Mouse (Mus musculus) limb, embryonic 14.5 days (tissue): ENCODE data around the gene Srm. TPM values are rescaled to one million over a fixed set of nuclear protein-coding genes. Genes with fewer than 3 reads are reported as not detected.

Source experiments
- ATAC-seq: fragments of 200-750 bp; cut with Nextera tagmentation; 2 replicates; pipeline ENCODE4 v1.8.0; 2017; ENCODE audit warnings: low read depth, moderate number of reproducible peaks, moderate TSS enrichment; ENCODE audit not compliant: low FRiP score
- DNase-seq: peaks from one replicate; pipeline ENCODE4 v3.0.0-alpha.2; 2015; ENCODE audit warnings: low spot score
- H3K27ac ChIP-seq: fragments of 300-500 bp; sonication (generic); replicated peaks from 2 replicates; pipeline ENCODE4 v1.5.1; 2014; ENCODE audit warnings: low read depth, mild to moderate bottlenecking, low read length, moderate library complexity, mixed read lengths
- H3K27me3 ChIP-seq: fragments of 300-500 bp; sonication (generic); 2 replicates; pipeline ENCODE4 v1.6.1; 2014; ENCODE audit warnings: low read length, mixed read lengths; ENCODE audit not compliant: control insufficient read depth, insufficient read depth
- H3K36me3 ChIP-seq: fragments of 300-500 bp; sonication (generic); 2 replicates; pipeline ENCODE4 v1.6.1; 2014; ENCODE audit warnings: mild to moderate bottlenecking, low read length, moderate library complexity, mixed read lengths; ENCODE audit not compliant: control insufficient read depth, insufficient read depth
- H3K4me1 ChIP-seq: fragments of 300-500 bp; sonication (generic); 2 replicates; pipeline ENCODE4 v1.6.1; 2014; ENCODE audit warnings: antibody characterized with exemption, low read length, mixed read lengths; ENCODE audit not compliant: control insufficient read depth, insufficient read depth
- H3K4me2 ChIP-seq: fragments of 300-500 bp; sonication (generic); replicated peaks from 2 replicates; pipeline ENCODE4 v1.6.1; 2014; ENCODE audit warnings: low read depth, mild to moderate bottlenecking, low read length, moderate library complexity; ENCODE audit not compliant: severe bottlenecking
- H3K4me3 ChIP-seq: fragments of 300-500 bp; sonication (generic); replicated peaks from 2 replicates; pipeline ENCODE4 v1.5.1; 2014; ENCODE audit warnings: low read length
- H3K9ac ChIP-seq: fragments of 300-500 bp; sonication (generic); 2 replicates; pipeline ENCODE4 v1.6.1; 2014; ENCODE audit warnings: mild to moderate bottlenecking, low read depth, low read length, moderate library complexity; ENCODE audit not compliant: severe bottlenecking
- H3K9me3 ChIP-seq: fragments of 300-500 bp; sonication (generic); 2 replicates; pipeline ENCODE4 v1.6.1; 2016; ENCODE audit warnings: low read length; ENCODE audit not compliant: control insufficient read depth
- POLR2A ChIP-seq: fragments of 200-500 bp; IDR thresholded peaks from 2 replicates; pipeline ENCODE4 v1.8.0; 2012; ENCODE audit warnings: inconsistent platforms, mild to moderate bottlenecking, moderate library complexity, borderline replicate concordance; ENCODE audit not compliant: insufficient read depth, insufficient read length; ENCODE audit errors: extremely low read depth
- WGBS: fragments of 180-500 bp; shearing (Covaris S2); extraction: QIAGEN DNeasy Blood & Tissue Kit; methylation state at CpG from one replicate; pipeline ENCODE4 v1.1.7; 2014; 5-methylcytosine and 5-hydroxymethylcytosine counted together
- polyA plus RNA-seq, 2 experiments: library from polyadenylated mRNA; depleted of rRNA in 1 of 2; stranded (reverse) in 1 of 2; unstranded in 1 of 2; fragments of >200 nt; fragmentation: Nextera tagmentation in 1 of 2; extraction: Ambion mirVana in 1 of 2; gene quantifications; 2 replicates each; pipeline versions ENCODE4 v1.2.1 to v1.2.3; 2012 to 2014

The Srm gene
- polyA plus RNA-seq, 2 experiments: 188 to 284 TPM

- H3K36me3 ChIP-seq: peaks cover 70% of the 10 kb centered on the region
- no peak for TF ChIP-seq POLR2A
- DNase-seq (no peak), ATAC-seq (no peak)
- no peak overlapping the region for H3K9ac ChIP-seq
- no peaks in the 10 kb centered on the region for H3K4me1 ChIP-seq
- H3K9me3 ChIP-seq: no peaks in the 10 kb centered on the region
- no peaks in the 10 kb centered on the region for H3K27me3 ChIP-seq
- no peak overlapping the region for H3K4me3 ChIP-seq
- H3K4me2 ChIP-seq: no peak overlapping the region
- no peak overlapping the region for H3K27ac ChIP-seq
- 88% methylated on average over 5 of the region's 5 CpGs for WGBS
Measured at GRCm38 (mm10) chr4:148581422-148581821, 9.9 kb upstream of the Srm start.

- no peaks in the 10 kb centered on the region for H3K27me3 ChIP-seq
- H3K4me1 ChIP-seq: no peaks in the 10 kb centered on the region
- H3K9ac ChIP-seq: no peak overlapping the region
- ATAC-seq: no peak
- no peak for TF ChIP-seq POLR2A
- no peaks in the 10 kb centered on the region for H3K9me3 ChIP-seq
- peaks cover 52% of the 10 kb centered on the region for H3K36me3 ChIP-seq
- no peak overlapping the region for H3K4me3 ChIP-seq
- no peak overlapping the region for H3K27ac ChIP-seq
- no peak for DNase-seq
- WGBS: 70% methylated on average over 4 of the region's 4 CpGs
- no peak overlapping the region for H3K4me2 ChIP-seq
Measured at GRCm38 (mm10) chr4:148583257-148583656, 8.0 kb upstream of the Srm start.

DNA sequence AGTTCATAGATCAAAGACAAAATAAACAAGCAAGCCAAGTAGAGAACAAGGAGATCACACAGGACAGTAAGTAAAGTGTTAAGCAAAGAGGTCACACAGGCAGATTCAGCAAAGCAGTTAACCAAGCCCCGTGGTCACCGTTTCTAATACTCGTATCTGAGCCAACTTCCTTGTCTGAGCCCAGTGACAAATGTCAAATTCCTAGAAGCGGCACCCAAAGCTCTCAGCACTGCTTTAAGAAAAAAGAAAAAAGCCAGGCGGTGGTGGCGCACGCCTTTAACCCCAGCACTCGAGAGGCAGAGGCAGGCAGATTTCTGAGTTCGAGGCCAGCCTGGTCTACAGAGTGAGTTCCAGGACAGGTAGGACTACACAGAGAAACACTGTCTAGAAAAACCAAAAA, 4.7 kb upstream of the Srm start:
- no peak overlapping the region for H3K27ac ChIP-seq
- WGBS: 85% methylated on average over 9 of the region's 9 CpGs
- H3K36me3 ChIP-seq: peaks cover 18% of the 10 kb centered on the region
- no peak overlapping the region for H3K4me3 ChIP-seq
- no peaks in the 10 kb centered on the region for H3K4me1 ChIP-seq
- DNase-seq (no peak), ATAC-seq (no peak)
- H3K4me2 ChIP-seq: no peak overlapping the region
- H3K9ac ChIP-seq: no peak overlapping the region
- H3K9me3 ChIP-seq: no peaks in the 10 kb centered on the region
- no peaks in the 10 kb centered on the region for H3K27me3 ChIP-seq
- TF ChIP-seq POLR2A: no peak

DNA sequence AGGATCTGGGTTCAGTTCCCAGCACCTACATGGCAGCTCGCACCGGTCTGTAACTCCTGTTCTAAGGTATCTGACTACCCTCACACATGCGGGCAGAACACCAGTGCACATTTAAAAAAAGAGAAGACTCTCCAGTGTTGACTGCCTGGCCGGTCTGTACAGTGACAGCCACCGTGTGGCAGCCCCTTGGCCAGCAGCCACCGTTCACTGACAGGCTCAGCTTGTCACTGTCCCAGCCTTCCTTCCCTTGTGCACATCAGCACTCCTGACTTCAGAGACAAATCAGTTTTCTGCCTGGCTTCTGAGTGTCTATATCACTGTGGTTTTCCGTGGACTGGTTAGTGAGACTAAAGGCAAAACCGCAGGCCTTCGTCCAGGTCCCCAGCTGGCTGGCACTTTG, 2.5 kb upstream of the Srm start:
- Histone ChIP-seq H3K27me3 (no peaks in the 10 kb centered on the region), H3K9ac (no peak overlapping the region), H3K4me3 (no peak overlapping the region), H3K36me3 (peaks cover 7% of the 10 kb centered on the region), H3K4me2 (no peak overlapping the region), H3K9me3 (no peaks in the 10 kb centered on the region), H3K27ac (no peak overlapping the region), H3K4me1 (peaks cover 5% of the 10 kb centered on the region)
- ATAC-seq (no peak), DNase-seq (no peak)
- TF ChIP-seq POLR2A: no peak
- WGBS: 80% methylated on average over 9 of the region's 9 CpGs

GRCm38 (mm10) chr4:148589565-148589964, 1.7 kb upstream of the Srm start:
- H3K27ac ChIP-seq: no peak overlapping the region
- no peak overlapping the region for H3K4me2 ChIP-seq
- no peak for DNase-seq
- peaks cover 5% of the 10 kb centered on the region for H3K4me1 ChIP-seq
- no peaks in the 10 kb centered on the region for H3K9me3 ChIP-seq
- no peak overlapping the region for H3K9ac ChIP-seq
- H3K36me3 ChIP-seq: peaks cover 15% of the 10 kb centered on the region
- no peaks in the 10 kb centered on the region for H3K27me3 ChIP-seq
- 68% methylated on average over 6 of the region's 8 CpGs for WGBS
- TF ChIP-seq POLR2A: no peak
- H3K4me3 ChIP-seq: no peak overlapping the region
- no peak for ATAC-seq
